Mouse (Mus musculus): ENCODE data around the gene Fasn.

The Fasn gene

GRCm38 (mm10) chr11:120826016-120826953, 1.9 kb upstream of the Fasn start:
- peak; percentile 2 for DNase-seq

- peak; percentile 1 for DNase-seq
These were observed 1.0 kb upstream of the Fasn start for GRCm38 (mm10) chr11:120825289-120825863.

- DNase-seq, result no peak
These were observed 491 bp upstream of the Fasn start for GRCm38 (mm10) chr11:120824787-120825288.

GRCm38 (mm10) chr11:120823551-120823947, 798 bp downstream of the Fasn start:
- no peak for DNase-seq

GRCm38 (mm10) chr11:120822831-120823550, 1.4 kb downstream of the Fasn start:
- DNase-seq, result no peak

GRCm38 (mm10) chr11:120822321-120822720, 2.0 kb downstream of the Fasn start:
- DNase-seq, result no peak

- no peak for DNase-seq
These were observed 3.0 kb downstream of the Fasn start for GRCm38 (mm10) chr11:120821076-120821922.

- no peak for DNase-seq
These were observed 3.8 kb downstream of the Fasn start for GRCm38 (mm10) chr11:120820546-120820945.

GRCm38 (mm10) chr11:120819556-120819955, 4.8 kb downstream of the Fasn start:
- no peak for DNase-seq

- no peak for DNase-seq
These were observed 6.1 kb downstream of the Fasn start for GRCm38 (mm10) chr11:120818251-120818650.

- DNase-seq, result no peak
These were observed 7.0 kb downstream of the Fasn start for GRCm38 (mm10) chr11:120817358-120817757.

GRCm38 (mm10) chr11:120812068-120812467, 12.3 kb downstream of the Fasn start:
- DNase-seq, result no peak

- no peak for DNase-seq
These were observed 16.3 kb downstream of the Fasn start for GRCm38 (mm10) chr11:120808010-120808409.

GRCm38 (mm10) chr11:120805375-120806298, 18.7 kb downstream of the Fasn start:
- DNase-seq, result no peak

GRCm38 (mm10) chr11:120804769-120805168, 19.6 kb downstream of the Fasn start:
- DNase-seq, result no peak

GRCm38 (mm10) chr11:120804274-120804673, 20.1 kb downstream of the Fasn start:
- no peak for DNase-seq

- peak; percentile 84 for DNase-seq
These were observed 24.1 kb downstream of the Fasn start for GRCm38 (mm10) chr11:120800061-120800904.

GRCm38 (mm10) chr11:120799316-120799890, 24.9 kb downstream of the Fasn start:
- no peak for DNase-seq

GRCm38 (mm10) chr11:120798244-120798643, 26.1 kb downstream of the Fasn start:
- DNase-seq, result no peak

GRCm38 (mm10) chr11:120796614-120796946, 27.8 kb downstream of the Fasn start:
- DNase-seq, result no peak

Data from liver (tissue).